Comparison of ENCODE assay signal across 8 mouse cellular contexts in the genomic region with DNA sequence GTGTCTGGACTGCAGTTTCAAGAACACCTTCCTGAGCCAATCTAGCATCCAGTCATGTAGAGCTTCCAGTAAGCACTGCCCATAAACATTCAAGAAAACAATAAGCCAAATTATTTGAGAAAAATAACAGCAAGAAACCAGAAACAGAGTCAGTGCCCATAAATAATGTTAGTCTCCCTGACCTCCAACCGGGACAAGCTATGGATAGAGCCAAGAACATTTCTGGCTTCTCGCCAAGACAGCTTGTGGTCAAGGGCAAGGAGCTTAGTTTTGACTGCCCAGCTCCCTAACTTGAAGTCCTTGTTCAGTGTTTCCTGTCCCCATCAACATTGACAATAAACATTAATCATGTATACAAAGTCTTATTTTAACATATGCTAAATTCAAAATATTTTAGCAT.
DNase-seq lines count a peak whose midpoint lies in the region; ATAC-seq lines count a peak whose summit lies in the region.

No protein-coding gene starts in this region.

- ATAC-seq in erythroblast, adult 5-6 weeks (replicated peaks; ENCODE audit: low FRiP score, poor library complexity, severe bottlenecking) = no peak
- ATAC-seq in activated CD4-positive, CD25-positive, alpha-beta regulatory T cell, adult 4 months = no peak

- peak; percentile 5 for DNase-seq in embryo, embryonic 11.5 days (ENCODE audit: low read depth, low spot score)
- DNase-seq in embryo, embryonic 10.5 days (ENCODE audit: low spot score) = no peak
- DNase-seq in Muller cell, postnatal 12 days (ENCODE audit: inconsistent ontology term) = peak; percentile 73
- peak; percentile 74 for DNase-seq in cerebellum, adult 9-11 months
- DNase-seq in kidney, postnatal 14 days = peak; percentile 71
- no peak for DNase-seq in liver

Comparison
In these comparisons a context has a peak if more than half of its experiments do, and no peak if none do; other contexts are left out.
1. DNase-seq: peak in embryo, embryonic 11.5 days (single experiment), Muller cell, postnatal 12 days (single experiment), cerebellum, adult 9-11 months (single experiment) and kidney, postnatal 14 days (single experiment); none in embryo, embryonic 10.5 days (single experiment) and liver (single experiment).